26 mouse cellular contexts compared by ENCODE assay signal in the genomic region with DNA sequence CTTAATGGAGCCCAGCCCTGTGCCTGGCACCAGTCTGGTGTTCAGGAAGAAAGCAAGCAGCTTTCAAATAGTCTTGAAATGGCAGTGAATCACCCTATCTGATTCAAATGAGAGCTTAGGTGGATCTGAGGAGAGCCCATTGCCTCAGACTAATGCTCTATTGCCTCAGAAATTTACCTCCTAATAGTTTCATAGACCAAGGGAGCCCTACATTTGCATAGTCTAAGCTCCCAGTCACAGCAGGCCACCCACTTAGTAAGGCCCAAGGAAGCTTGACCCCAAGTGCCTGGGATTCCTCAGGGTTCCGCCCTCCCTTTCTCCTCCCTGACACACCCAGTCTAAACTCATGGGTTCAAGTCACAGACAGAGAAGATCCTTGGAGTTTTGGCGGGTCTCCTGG.
DNase-seq lines count a peak whose midpoint lies in the region; ATAC-seq and TF ChIP-seq lines count a peak whose summit lies in the region.
"Had no signal": no experiment of that assay in that cellular context is flagged by ENCODE, and none has a peak within 500 bp of the region (broad histone marks: within the 10 kb centered on the region; RNA-seq: fewer than 3 reads in every experiment).

No protein-coding gene starts in this region.

- H3ac ChIP-seq in myocyte (ENCODE audit: control insufficient read depth, insufficient read length), result no peak overlapping the region

- no peaks in the 10 kb centered on the region for H3K36me3 ChIP-seq in myocyte (ENCODE audit: control insufficient read depth, insufficient read depth)
- H3K36me3 ChIP-seq: embryonic facial prominence, embryonic 13.5 days; heart, embryonic 10.5 days; heart, embryonic 15.5 days; kidney, embryonic 15.5 days; liver, embryonic 12.5 days; stomach, embryonic 15.5 days had no signal

- H3K27me3 ChIP-seq in myocyte (ENCODE audit: control insufficient read depth, insufficient read depth, insufficient read length), result no peaks in the 10 kb centered on the region
- H3K27me3 ChIP-seq: embryonic facial prominence, embryonic 13.5 days; forebrain, embryonic 13.5 days; heart, embryonic 15.5 days; kidney, embryonic 15.5 days; liver, embryonic 12.5 days; stomach, embryonic 15.5 days had no signal

- no peak overlapping the region for H3K4me3 ChIP-seq in myocyte
- H3K4me3 ChIP-seq: embryonic facial prominence, embryonic 13.5 days; forebrain, embryonic 13.5 days; heart, embryonic 10.5 days; heart, embryonic 15.5 days; kidney, embryonic 15.5 days; liver, embryonic 12.5 days; stomach, embryonic 15.5 days had no signal

- peak; percentile 75 for DNase-seq in 3T3-L1 (ENCODE audit: low read depth, low spot score)
- peak; percentile 96 for DNase-seq in ES-CJ7 (ENCODE audit: low read depth, low spot score)
- DNase-seq in R1 (ENCODE audit: low read depth, low spot score), result peak; percentile 97
- DNase-seq in layer of hippocampus, adult 9-10 months (ENCODE audit: low spot score), result no peak
- DNase-seq: adrenal gland, postnatal 10 days; cerebellum, adult 9-10 months; gastrocnemius, postnatal 14 days; heart, adult 11 months; kidney, adult 18-20 months; kidney, postnatal 25 days; liver, postnatal 0 days; lung, postnatal 10 days; midbrain, embryonic 14.5 days; right cerebral cortex, postnatal 25 days; thymus, postnatal 14 days had no signal

- H3K4me2 ChIP-seq in myocyte (ENCODE audit: low read depth), result peak overlapping the region; percentile 36
- H3K4me2 ChIP-seq: embryonic facial prominence, embryonic 13.5 days; forebrain, embryonic 13.5 days; heart, embryonic 15.5 days; kidney, embryonic 15.5 days; liver, embryonic 12.5 days; stomach, embryonic 15.5 days had no signal

- TF ChIP-seq POLR2A in myocyte (IDR thresholded peaks at IDR 0.05; ENCODE audit: insufficient read length, low read depth), result no peak

- ATAC-seq in erythroblast, adult 5-6 weeks (replicated peaks; ENCODE audit: low FRiP score, poor library complexity, severe bottlenecking), result no peak
- ATAC-seq in activated CD4-positive, CD25-positive, alpha-beta regulatory T cell, adult 4 months, result no peak
- ATAC-seq: forebrain, embryonic 13.5 days; hindbrain, embryonic 16.5 days; liver, embryonic 12.5 days; liver, postnatal 0 days had no signal

- no peaks in the 10 kb centered on the region for H3K79me2 ChIP-seq in myocyte (ENCODE audit: control insufficient read depth, insufficient read depth)

TF ChIP-seq in myocyte, 11 proteins besides CTCF, POLR2A, EP300 and RAD21:
- peak; percentile 85 for TF ChIP-seq CEBPB (IDR thresholded peaks at IDR 0.05; ENCODE audit: insufficient read depth, poor library complexity, severe bottlenecking)
- TF ChIP-seq TCF3 (IDR thresholded peaks at IDR 0.05; ENCODE audit: insufficient read length, low read depth), result no peak
- no peak for TF ChIP-seq USF1 (IDR thresholded peaks at IDR 0.05; ENCODE audit: low read depth)
- no peak for TF ChIP-seq SRF (IDR thresholded peaks at IDR 0.05; ENCODE audit: control insufficient read depth, insufficient read length, low read depth)
